Mouse (Mus musculus): ENCODE measurements around the gene Ctsw.

- TF ChIP-seq CTCF (IDR thresholded peaks at IDR 0.05; ENCODE audit: control insufficient read depth, insufficient read depth, insufficient replicate concordance, low read depth, low read length) (no peak), POLR2A (IDR thresholded peaks at IDR 0.05; ENCODE audit: control insufficient read depth, low read depth, low read length) (peak; percentile 73)
These were observed 7.8 kb downstream of the Ctsw start, which contains the start of gene Fibp for GRCm38 (mm10) chr19:5460465-5460911.

Measured in testis, adult 2 months (tissue).